Comparison of ENCODE assay signal across 14 mouse cellular contexts in the genomic region with DNA sequence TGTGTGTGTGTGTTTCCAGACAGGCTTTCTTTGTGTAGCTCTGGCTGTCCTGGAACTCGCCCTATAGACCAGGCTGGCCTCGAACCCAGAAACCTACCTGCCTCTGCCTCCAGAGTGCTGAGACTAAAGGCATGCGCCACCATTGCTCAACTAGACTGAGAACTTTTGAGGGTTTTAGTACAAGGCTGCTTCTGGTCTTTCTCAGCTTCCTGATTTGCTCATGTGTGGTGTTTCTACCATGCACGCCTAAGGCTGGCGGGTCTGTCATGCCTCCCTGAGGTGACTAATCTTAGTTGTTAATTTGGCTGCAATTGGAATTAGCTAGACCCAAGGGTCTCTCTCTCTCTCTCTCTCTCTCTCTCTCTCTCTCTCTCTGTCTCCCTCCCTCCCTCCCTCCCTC.
DNase-seq lines count a peak whose midpoint lies in the region; TF ChIP-seq lines count a peak whose summit lies in the region.
"Had no signal": no experiment of that assay in that cellular context is flagged by ENCODE, and none has a peak within 500 bp of the region (broad histone marks: within the 10 kb centered on the region; RNA-seq: fewer than 3 reads in every experiment).

No protein-coding gene starts in this region.

- H3K27ac ChIP-seq in spleen, adult 2 months (ENCODE audit: insufficient read depth, low read length), result peak overlapping the region; percentile 27; the same call in 1 of the 2 replicates
- peak overlapping the region; percentile 51 for H3K27ac ChIP-seq in brown adipose tissue, adult 24 weeks (replicated peaks; ENCODE audit: low read depth, low read length)
- H3K27ac ChIP-seq: embryonic facial prominence, embryonic 12.5 days; hindbrain, embryonic 10.5 days; hindbrain, embryonic 14.5 days had no signal

- no peak overlapping the region for H3K4me3 ChIP-seq in spleen, adult 2 months (ENCODE audit: extremely low read depth, insufficient read depth, insufficient read length)
- H3K4me3 ChIP-seq in brown adipose tissue, adult 24 weeks (ENCODE audit: insufficient read depth, low read depth, low read length), result no peak overlapping the region
- H3K4me3 ChIP-seq: embryonic facial prominence, embryonic 12.5 days; heart, embryonic 12.5 days; hindbrain, embryonic 10.5 days had no signal

- DNase-seq in spleen, adult 2 months (ENCODE audit: low read depth in 1 of 2, low spot score in 2 of 2), result no peak
- DNase-seq in spleen, adult 12 weeks (ENCODE audit: low spot score), result no peak
- DNase-seq in 416B (ENCODE audit: low read depth), result peak; percentile 78
- peak; percentile 49 for DNase-seq in splenic B cell, adult 2 months (ENCODE audit: low read depth, low spot score)
- no peak for DNase-seq in lung, postnatal 25 days (ENCODE audit: low spot score)
- no peak for DNase-seq in left cerebral cortex, postnatal 14 days (ENCODE audit: low spot score in 2 of 2)
- DNase-seq: cerebellum, adult 11-12 months; cerebellum, adult 9-10 months; gastrocnemius, postnatal 10 days had no signal

- intact Hi-C loops in left cerebral cortex, postnatal 14 days (cut with DNase I), result no loop called here

- TF ChIP-seq POLR2A in spleen, adult 2 months (IDR thresholded peaks at IDR 0.05; ENCODE audit: low read depth, low read length), result no peak

- H3K27me3 ChIP-seq in spleen, adult 2 months (ENCODE audit: control insufficient read depth, insufficient read depth, low read length), result no peaks in the 10 kb centered on the region
- no peaks in the 10 kb centered on the region for H3K27me3 ChIP-seq in splenic B cell, adult 2 months (ENCODE audit: control insufficient read depth, insufficient read depth, low read length, poor library complexity, severe bottlenecking)

- H3K36me3 ChIP-seq in spleen, adult 2 months (ENCODE audit: control insufficient read depth, insufficient read depth, low read length), result no peaks in the 10 kb centered on the region
- H3K36me3 ChIP-seq in splenic B cell, adult 2 months (ENCODE audit: control insufficient read depth, insufficient read depth, low read length, poor library complexity, severe bottlenecking), result no peaks in the 10 kb centered on the region
- H3K36me3 ChIP-seq: embryonic facial prominence, embryonic 12.5 days; heart, embryonic 12.5 days; hindbrain, embryonic 10.5 days had no signal

- H3K4me1 ChIP-seq in spleen, adult 2 months (ENCODE audit: control insufficient read depth, insufficient read depth, insufficient read length), result peaks cover 10% of the 10 kb centered on the region
- H3K4me1 ChIP-seq in brown adipose tissue, adult 24 weeks (ENCODE audit: control insufficient read depth, insufficient read depth, insufficient read length, low read length), result 0 out of 2 replicates have a peak, but pooled peaks cover 3% of the 10 kb centered on the region
- H3K4me1 ChIP-seq: embryonic facial prominence, embryonic 12.5 days; heart, embryonic 12.5 days; hindbrain, embryonic 10.5 days had no signal

- 54% methylated on average over 5 of the region's 5 CpGs for WGBS in spleen, adult 2 months

- no peak for TF ChIP-seq CTCF in spleen, adult 2 months (IDR thresholded peaks at IDR 0.05; ENCODE audit: extremely low read depth, insufficient read depth, insufficient read length, insufficient replicate concordance)

Comparison
In these comparisons a context has a peak if more than half of its experiments do, and no peak if none do; other contexts are left out.
1. DNase-seq: peak in 416B (single experiment) and splenic B cell, adult 2 months (single experiment); none in spleen, adult 2 months (0 of 2), spleen, adult 12 weeks (single experiment), lung, postnatal 25 days (single experiment) and left cerebral cortex, postnatal 14 days (0 of 2).